Mouse (Mus musculus) kidney, embryonic 15.5 days (tissue): Measurements from ENCODE around the gene Mafg. TPM values are rescaled to one million over a fixed set of nuclear protein-coding genes. Genes with fewer than 3 reads are reported as not detected.

Experiments
- ATAC-seq: fragments of 200-750 bp; cut with Nextera tagmentation; replicated peaks from 2 replicates; pipeline ENCODE4 v1.8.0; 2017; ENCODE audit warnings: moderate TSS enrichment; ENCODE audit not compliant: low FRiP score
- H3K27ac ChIP-seq: fragments of 300-500 bp; sonication (generic); 2 replicates; pipeline ENCODE4 v1.5.1; 2015; ENCODE audit warnings: mild to moderate bottlenecking, inconsistent platforms
- H3K27me3 ChIP-seq: fragments of 300-500 bp; sonication (generic); 2 replicates; pipeline ENCODE4 v1.6.1; 2015; ENCODE audit warnings: inconsistent platforms
- H3K36me3 ChIP-seq: fragments of 300-500 bp; sonication (generic); 2 replicates; pipeline ENCODE4 v1.6.1; 2015; ENCODE audit warnings: inconsistent platforms
- H3K4me1 ChIP-seq: fragments of 300-500 bp; sonication (generic); 2 replicates; pipeline ENCODE4 v1.6.1; 2015; ENCODE audit warnings: inconsistent platforms
- H3K4me2 ChIP-seq: fragments of 300-500 bp; sonication (generic); 2 replicates; pipeline ENCODE4 v1.6.1; 2015; ENCODE audit warnings: moderate library complexity, mild to moderate bottlenecking, inconsistent platforms
- H3K4me3 ChIP-seq: fragments of 300-500 bp; sonication (generic); replicated peaks from 2 replicates; pipeline ENCODE4 v1.5.1; 2015; ENCODE audit warnings: mild to moderate bottlenecking, inconsistent platforms
- H3K9ac ChIP-seq: fragments of 300-500 bp; sonication (generic); 2 replicates; pipeline ENCODE4 v1.6.1; 2015; ENCODE audit warnings: mild to moderate bottlenecking, inconsistent platforms
- H3K9me3 ChIP-seq: fragments of 300-500 bp; sonication (generic); replicated peaks from 2 replicates; pipeline ENCODE4 v1.6.1; 2016; ENCODE audit warnings: inconsistent platforms
- WGBS: fragments of 180-500 bp; shearing (Covaris S2); methylation state at CpG from one replicate; pipeline ENCODE4 v1.1.7; 2015; ENCODE audit warnings: mixed read lengths; 5-methylcytosine and 5-hydroxymethylcytosine counted together
- microRNA-seq: library from miRNA; unstranded; fragments of <30 nt; microRNA quantifications from one replicate; pipeline ENCODE4, GENCODE M21; 2016
- polyA plus RNA-seq: library from polyadenylated mRNA; unstranded; fragments of >200 nt; fragmentation: Nextera tagmentation; extraction: Ambion mirVana; gene quantifications from 2 replicates; pipeline ENCODE4 v1.2.1, GENCODE M21; 2015

The Mafg gene
- polyA plus RNA-seq, 1 experiment from 2014 or later: 35.9 TPM

- ATAC-seq: peak; percentile 30; the same call in 1 of the 2 replicates
These were observed 52.5 kb downstream of the Mafg start for GRCm38 (mm10) chr11:120580871-120581331.

GRCm38 (mm10) chr11:120580190-120580589 is 53.2 kb downstream of the Mafg start:
- H3K27me3 ChIP-seq: no peaks in the 10 kb centered on the region
- peak overlapping the region; percentile 94 for H3K27ac ChIP-seq
- H3K4me1 ChIP-seq: peaks cover 48% of the 10 kb centered on the region
- 56% methylated on average over 7 of the region's 7 CpGs for whole genome bisulfite sequencing
- peak overlapping the region; percentile 90 for H3K4me2 ChIP-seq
- peaks cover 47% of the 10 kb centered on the region for H3K36me3 ChIP-seq
- peak overlapping the region; percentile 95 for H3K4me3 ChIP-seq
- H3K9ac ChIP-seq: peak overlapping the region; percentile 96
- ATAC-seq: no peak
- no peaks in the 10 kb centered on the region for H3K9me3 ChIP-seq

More at GRCm38 (mm10) chr11:120580871-120581331, 52.5 kb downstream of the Mafg start:
- Histone ChIP-seq H3K4me3 (peak overlapping the region; percentile 95), H3K9me3 (no peaks in the 10 kb centered on the region), H3K4me1 (peaks cover 48% of the 10 kb centered on the region), H3K27ac (peak overlapping the region; percentile 94), H3K36me3 (peaks cover 55% of the 10 kb centered on the region), H3K4me2 (peak overlapping the region; percentile 90), H3K27me3 (no peaks in the 10 kb centered on the region), H3K9ac (peak overlapping the region; percentile 96)
- WGBS: 1% methylated on average over 43 of the region's 44 CpGs

GRCm38 (mm10) chr11:120579316-120580107 is 53.9 kb downstream of the Mafg start:
- peak overlapping the region; percentile 96 for H3K9ac ChIP-seq
- H3K4me1 ChIP-seq: peaks cover 51% of the 10 kb centered on the region
- H3K4me2 ChIP-seq: peak overlapping the region; percentile 90
- H3K27ac ChIP-seq: peak overlapping the region; percentile 94
- no peaks in the 10 kb centered on the region for H3K9me3 ChIP-seq
- ATAC-seq: peak; percentile 12; the same call in 1 of the 2 replicates
- H3K4me3 ChIP-seq: peak overlapping the region; percentile 95
- WGBS: 45% methylated on average over 15 of the region's 15 CpGs
- no peaks in the 10 kb centered on the region for H3K27me3 ChIP-seq
- peaks cover 41% of the 10 kb centered on the region for H3K36me3 ChIP-seq

- Histone ChIP-seq H3K4me1 (peaks cover 56% of the 10 kb centered on the region), H3K27ac (peak overlapping the region; percentile 94), H3K9me3 (no peaks in the 10 kb centered on the region), H3K36me3 (peaks cover 33% of the 10 kb centered on the region), H3K27me3 (no peaks in the 10 kb centered on the region), H3K4me3 (peak overlapping the region; percentile 95; the same call in 1 of the 2 replicates), H3K4me2 (0 out of 2 replicates have a peak overlapping the region, but pooled peaks have one; percentile 90), H3K9ac (no peak overlapping the region)
- 0 out of 2 replicates have a peak, but pooled peaks have one; percentile 10 for ATAC-seq
- WGBS: 63% methylated on average over 11 of the region's 11 CpGs
These were observed 54.6 kb downstream of the Mafg start for GRCm38 (mm10) chr11:120578694-120579243.

- no peak overlapping the region for H3K9ac ChIP-seq
- no peak overlapping the region for H3K4me3 ChIP-seq
- no peaks in the 10 kb centered on the region for H3K9me3 ChIP-seq
- H3K4me2 ChIP-seq: no peak overlapping the region
- peaks cover 32% of the 10 kb centered on the region for H3K36me3 ChIP-seq
- peaks cover 56% of the 10 kb centered on the region for H3K4me1 ChIP-seq
- H3K27ac ChIP-seq: peak overlapping the region; percentile 94
- no peaks in the 10 kb centered on the region for H3K27me3 ChIP-seq
- ATAC-seq: no peak
- 69% methylated on average over 10 of the region's 10 CpGs for WGBS
These were observed 55.2 kb downstream of the Mafg start for GRCm38 (mm10) chr11:120578024-120578693.

GRCm38 (mm10) chr11:120577211-120578023 is 56.0 kb downstream of the Mafg start:
- H3K36me3 ChIP-seq: peaks cover 28% of the 10 kb centered on the region
- peaks cover 53% of the 10 kb centered on the region for H3K4me1 ChIP-seq
- H3K27me3 ChIP-seq: no peaks in the 10 kb centered on the region
- no peak overlapping the region for H3K4me3 ChIP-seq
- WGBS: 78% methylated on average over 7 of the region's 7 CpGs
- no peaks in the 10 kb centered on the region for H3K9me3 ChIP-seq
- H3K9ac ChIP-seq: no peak overlapping the region
- ATAC-seq: no peak
- H3K4me2 ChIP-seq: no peak overlapping the region
- H3K27ac ChIP-seq: peak overlapping the region; percentile 94

- no peaks in the 10 kb centered on the region for H3K27me3 ChIP-seq
- no peak overlapping the region for H3K9ac ChIP-seq
- no peak overlapping the region for H3K4me2 ChIP-seq
- H3K4me3 ChIP-seq: no peak overlapping the region
- no peaks in the 10 kb centered on the region for H3K9me3 ChIP-seq
- H3K36me3 ChIP-seq: peaks cover 29% of the 10 kb centered on the region
- ATAC-seq: no peak
- peak overlapping the region; percentile 94 for H3K27ac ChIP-seq
- 84% methylated on average over 3 of the region's 3 CpGs for WGBS
- H3K4me1 ChIP-seq: peaks cover 50% of the 10 kb centered on the region
These were observed 56.9 kb downstream of the Mafg start for GRCm38 (mm10) chr11:120576365-120576981.

GRCm38 (mm10) chr11:120575940-120576339 is 57.5 kb downstream of the Mafg start:
- H3K4me1 ChIP-seq: peaks cover 55% of the 10 kb centered on the region
- H3K27ac ChIP-seq: peak overlapping the region; percentile 94; the same call in 1 of the 2 replicates
- ATAC-seq: no peak

More at GRCm38 (mm10) chr11:120575940-120576339, 57.5 kb downstream of the Mafg start:
- H3K27me3 ChIP-seq: no peaks in the 10 kb centered on the region
- no peak overlapping the region for H3K4me2 ChIP-seq
- H3K4me3 ChIP-seq: no peak overlapping the region
- peaks cover 35% of the 10 kb centered on the region for H3K36me3 ChIP-seq
- H3K9me3 ChIP-seq: no peaks in the 10 kb centered on the region
- no peak overlapping the region for H3K9ac ChIP-seq

Small RNA genes within 50 kb of the gene (microRNA-seq; reads per million reads assigned to microRNA genes)
- gene Mir6936: 1.0 reads per million

Other genes starting within 250 kb of the Mafg start
- 33.5 and 34.8 TPM in 2 replicates for gene Nploc4, start 195.9 kb downstream of the Mafg start, polyA plus RNA-seq
- gene Tspan10, start 191.0 kb downstream of the Mafg start, polyA plus RNA-seq: not detected in 2 replicates
- 0.28 and 0.38 TPM in 2 replicates for gene Pde6g, start 180.1 kb downstream of the Mafg start, polyA plus RNA-seq
- gene Oxld1, start 175.5 kb downstream of the Mafg start, polyA plus RNA-seq: 13.1 and 13.8 TPM in 2 replicates
- gene Ccdc137, start 175.5 kb downstream of the Mafg start, polyA plus RNA-seq: 40.5 and 41.9 TPM in 2 replicates
- 42.7 and 53.3 TPM in 2 replicates for gene Arl16, start 166.0 kb downstream of the Mafg start, polyA plus RNA-seq
- gene Mrpl12, start 149.0 kb downstream of the Mafg start, polyA plus RNA-seq: 166 and 172 TPM in 2 replicates
- 84.6 and 91.9 TPM in 2 replicates for gene Slc25a10, start 141.8 kb downstream of the Mafg start, polyA plus RNA-seq
- gene Gcgr, start 102.9 kb downstream of the Mafg start, polyA plus RNA-seq: 2.4 and 2.6 TPM in 2 replicates
- 199 and 212 TPM in 2 replicates for gene Mcrip1, start 83.9 kb downstream of the Mafg start, polyA plus RNA-seq
- 0.49 and 1.4 TPM in 2 replicates for gene Ppp1r27, start 82.5 kb downstream of the Mafg start, polyA plus RNA-seq
- 718 and 736 TPM in 2 replicates for gene P4hb, start 60.3 kb downstream of the Mafg start, polyA plus RNA-seq
- 588 and 644 TPM in 2 replicates for gene Arhgdia, start 52.0 kb downstream of the Mafg start, polyA plus RNA-seq
- 494 TPM in 2 replicates for gene Alyref, start 35.2 kb downstream of the Mafg start, polyA plus RNA-seq
- gene Anapc11, start 35.2 kb downstream of the Mafg start, polyA plus RNA-seq: 193 and 206 TPM in 2 replicates
- gene Npb, start 25.1 kb downstream of the Mafg start, polyA plus RNA-seq: 24.4 and 25.2 TPM in 2 replicates
- 118 and 140 TPM in 2 replicates for gene Pcyt2, start 15.7 kb downstream of the Mafg start, polyA plus RNA-seq
- gene Sirt7, start 8.4 kb downstream of the Mafg start, polyA plus RNA-seq: 32.7 and 33.9 TPM in 2 replicates
- gene Pycr1, start 10.2 kb upstream of the Mafg start, polyA plus RNA-seq: 25.4 and 29.3 TPM in 2 replicates
- gene Myadml2, start 14.6 kb upstream of the Mafg start, polyA plus RNA-seq: 0.28 and 0.29 TPM in 2 replicates
- 5.2 and 7.7 TPM in 2 replicates for gene Notum, start 27.6 kb upstream of the Mafg start, polyA plus RNA-seq
- gene Aspscr1, start 39.4 kb upstream of the Mafg start, polyA plus RNA-seq: 127 and 144 TPM in 2 replicates
- 164 and 176 TPM in 2 replicates for gene Cenpx, start 80.1 kb upstream of the Mafg start, polyA plus RNA-seq
- gene Lrrc45, start 80.3 kb upstream of the Mafg start, polyA plus RNA-seq: 52.9 and 66.0 TPM in 2 replicates
- gene Rac3, start 87.9 kb upstream of the Mafg start, polyA plus RNA-seq: 27.6 and 31.0 TPM in 2 replicates
- gene Dcxr, start 93.7 kb upstream of the Mafg start, polyA plus RNA-seq: 31.9 and 32.1 TPM in 2 replicates
- gene Cbr2, start 98.5 kb upstream of the Mafg start, polyA plus RNA-seq: 2.4 and 3.4 TPM in 2 replicates
- gene Hmga1b, start 129.2 kb upstream of the Mafg start, polyA plus RNA-seq: 3.8 and 6.1 TPM in 2 replicates
- gene Rfng, start 150.6 kb upstream of the Mafg start, polyA plus RNA-seq: 36.5 and 39.9 TPM in 2 replicates
- gene Gps1, start 150.7 kb upstream of the Mafg start, polyA plus RNA-seq: 200 and 215 TPM in 2 replicates
- 74.2 and 87.2 TPM in 2 replicates for gene Dus1l, start 162.8 kb upstream of the Mafg start, polyA plus RNA-seq
- 44.1 and 51.8 TPM in 2 replicates for gene Fasn, start 190.9 kb upstream of the Mafg start, polyA plus RNA-seq